Mouse (Mus musculus): Measurements from ENCODE around the gene Sh3bp1. TPM values are rescaled to one million over a fixed set of nuclear protein-coding genes. Genes with fewer than 3 reads are reported as not detected.

Sh3bp1 gene
- polyA plus RNA-seq, 1 experiment from 2014 or later, result 55.2 TPM

DNA sequence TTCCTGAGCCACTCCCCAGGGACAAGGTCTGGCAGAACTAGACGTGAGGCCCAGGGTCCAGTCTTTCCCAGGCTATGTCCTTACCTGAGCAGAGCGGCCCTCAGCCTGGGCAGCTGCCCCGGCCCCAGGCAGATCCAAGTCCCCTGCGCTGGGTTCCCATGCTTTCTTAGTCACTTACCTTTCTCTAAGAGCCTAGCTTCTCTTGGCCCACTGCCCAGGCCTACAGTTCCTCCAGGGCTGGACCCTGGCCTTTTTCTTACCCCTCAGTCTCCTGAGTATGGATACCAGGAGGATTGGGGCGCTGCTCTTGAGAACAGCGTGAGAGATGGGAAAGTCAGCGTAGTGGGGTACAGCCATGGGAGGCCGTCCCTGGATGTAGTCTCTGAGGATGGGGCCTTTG lies 19.1 kb upstream of the Sh3bp1 start:
- WGBS, result 90% methylated on average over 8 of the region's 8 CpGs
- H3K4me3 ChIP-seq, result no peak overlapping the region
- H3K9ac ChIP-seq, result no peak overlapping the region
- peaks cover 34% of the 10 kb centered on the region for H3K4me1 ChIP-seq
- H3K9me3 ChIP-seq, result no peaks in the 10 kb centered on the region
- H3K4me2 ChIP-seq, result no peak overlapping the region
- ATAC-seq (ENCODE audit: insufficient number of reproducible peaks, low FRiP score, low TSS enrichment, low read depth), result no peak
- peaks cover 54% of the 10 kb centered on the region for H3K36me3 ChIP-seq
- H3K27ac ChIP-seq, result no peak overlapping the region
- no peaks in the 10 kb centered on the region for H3K27me3 ChIP-seq

DNA sequence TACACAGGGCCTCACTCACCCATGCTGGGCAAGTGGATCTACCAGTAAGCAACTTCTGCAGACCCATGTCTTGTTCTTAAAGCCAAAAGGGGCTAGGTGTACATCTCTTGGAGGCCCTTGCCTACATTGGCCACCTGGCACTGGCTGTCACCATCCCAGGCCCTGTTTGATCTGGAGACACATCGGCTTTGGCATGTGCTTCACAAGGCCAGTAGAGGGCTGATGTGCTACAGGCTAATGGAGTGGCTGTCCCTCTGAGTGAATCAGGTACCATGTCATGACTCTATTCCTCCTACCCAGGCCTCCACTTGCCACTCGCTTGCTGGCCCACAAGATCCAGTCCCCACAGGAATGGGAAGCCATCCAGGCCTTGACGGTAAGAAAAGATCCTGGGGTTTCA lies 17.7 kb upstream of the Sh3bp1 start:
- peaks cover 23% of the 10 kb centered on the region for H3K4me1 ChIP-seq

DNA sequence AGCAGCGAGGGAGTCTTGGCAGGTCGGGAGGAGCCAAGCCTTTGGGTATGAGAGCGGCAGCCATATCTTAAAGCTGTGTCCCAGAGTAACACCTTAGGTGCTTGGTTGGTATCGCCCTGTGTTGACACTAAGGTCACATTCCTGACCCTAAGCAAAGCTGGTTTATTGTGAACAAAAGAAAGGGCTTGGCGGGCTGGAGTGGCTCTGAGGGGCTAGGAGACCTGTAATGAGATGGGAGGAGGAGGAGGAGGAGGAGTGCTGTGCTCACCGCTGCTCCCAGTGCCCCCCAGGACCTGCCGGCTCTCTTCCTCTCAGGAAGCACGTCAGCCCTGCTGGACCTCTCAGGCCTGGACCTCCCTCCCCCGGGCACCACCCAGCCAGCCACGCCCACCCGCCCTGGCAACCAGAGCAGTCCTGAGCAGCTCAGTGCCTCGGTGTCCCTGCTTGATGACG lies 10.1 kb upstream of the Sh3bp1 start:
- peaks cover 26% of the 10 kb centered on the region for H3K4me1 ChIP-seq
- H3K27me3 ChIP-seq, result no peaks in the 10 kb centered on the region
- no peaks in the 10 kb centered on the region for H3K9me3 ChIP-seq
- no peak overlapping the region for H3K9ac ChIP-seq
- no peak for ATAC-seq (ENCODE audit: insufficient number of reproducible peaks, low FRiP score, low TSS enrichment, low read depth)
- H3K36me3 ChIP-seq, result peaks cover 92% of the 10 kb centered on the region
- no peak overlapping the region for H3K4me3 ChIP-seq
- no peak overlapping the region for H3K27ac ChIP-seq
- WGBS, result 38% methylated on average over 13 of the region's 13 CpGs
- H3K4me2 ChIP-seq, result no peak overlapping the region

More for the DNA sequence above, 17.7 kb upstream of the Sh3bp1 start:
- no peak overlapping the region for H3K9ac ChIP-seq
- peaks cover 68% of the 10 kb centered on the region for H3K36me3 ChIP-seq
- no peak overlapping the region for H3K4me2 ChIP-seq
- ATAC-seq (ENCODE audit: insufficient number of reproducible peaks, low FRiP score, low TSS enrichment, low read depth), result no peak
- H3K27me3 ChIP-seq, result no peaks in the 10 kb centered on the region
- no peak overlapping the region for H3K27ac ChIP-seq
- 86% methylated on average over 3 of the region's 3 CpGs for WGBS
- no peaks in the 10 kb centered on the region for H3K9me3 ChIP-seq
- no peak overlapping the region for H3K4me3 ChIP-seq

DNA sequence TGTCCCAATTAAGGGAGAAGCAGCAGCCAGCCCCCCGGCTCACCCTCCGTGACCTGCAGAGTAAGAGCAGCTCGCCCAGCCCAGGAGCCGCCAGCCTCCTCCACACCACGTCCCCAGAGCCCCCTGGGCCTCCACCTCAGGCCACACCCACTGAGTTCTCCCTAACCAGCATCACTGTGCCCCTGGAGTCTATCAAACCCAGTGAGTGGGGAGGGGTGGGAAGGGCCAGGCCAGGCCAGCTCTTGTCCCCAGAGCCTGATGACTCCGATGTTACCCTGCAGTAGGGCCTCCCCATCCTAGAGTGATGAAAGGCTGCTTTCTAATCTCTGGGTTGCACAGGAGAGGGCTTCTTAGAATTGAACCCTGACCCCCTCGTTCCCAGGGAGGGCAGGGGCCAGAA lies 7.1 kb upstream of the Sh3bp1 start:
- H3K9ac ChIP-seq, result no peak overlapping the region

DNA sequence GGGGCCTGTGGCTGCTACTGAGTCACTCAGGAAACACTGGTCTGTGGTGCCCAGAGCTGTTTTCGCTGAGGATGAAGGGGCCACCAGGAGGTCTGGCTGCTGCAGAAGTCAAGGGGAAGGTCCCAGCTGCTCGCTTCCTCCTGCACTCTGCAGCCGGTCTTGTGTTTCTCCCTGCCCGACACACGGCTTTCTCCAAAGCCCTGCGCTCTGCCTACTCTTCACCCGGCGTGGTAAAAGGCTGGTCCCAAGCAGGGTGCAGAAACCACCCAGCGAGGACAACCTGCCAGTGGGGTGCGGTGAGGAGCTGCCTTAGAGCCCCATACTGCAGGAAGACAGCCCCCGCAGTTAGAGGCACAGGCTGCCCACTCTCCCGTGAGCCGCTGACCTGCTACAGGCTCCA lies 4.8 kb upstream of the Sh3bp1 start:
- Histone ChIP-seq H3K4me1 (peaks cover 66% of the 10 kb centered on the region), H3K9ac (no peak overlapping the region), H3K4me2 (no peak overlapping the region), H3K9me3 (no peaks in the 10 kb centered on the region), H3K27me3 (no peaks in the 10 kb centered on the region), H3K36me3 (peaks cover 51% of the 10 kb centered on the region), H3K4me3 (no peak overlapping the region), H3K27ac (peak overlapping the region; percentile 65; the same call in 1 of the 2 replicates)
- 68% methylated on average over 13 of the region's 13 CpGs for WGBS
- ATAC-seq (ENCODE audit: insufficient number of reproducible peaks, low FRiP score, low TSS enrichment, low read depth), result no peak

More for the DNA sequence above, 7.1 kb upstream of the Sh3bp1 start:
- H3K36me3 ChIP-seq, result peaks cover 71% of the 10 kb centered on the region
- no peak overlapping the region for H3K27ac ChIP-seq
- H3K27me3 ChIP-seq, result no peaks in the 10 kb centered on the region
- no peak overlapping the region for H3K4me3 ChIP-seq
- H3K4me1 ChIP-seq, result peaks cover 53% of the 10 kb centered on the region
- no peaks in the 10 kb centered on the region for H3K9me3 ChIP-seq
- ATAC-seq (ENCODE audit: insufficient number of reproducible peaks, low FRiP score, low TSS enrichment, low read depth), result no peak
- 54% methylated on average over 7 of the region's 7 CpGs for WGBS
- no peak overlapping the region for H3K4me2 ChIP-seq

DNA sequence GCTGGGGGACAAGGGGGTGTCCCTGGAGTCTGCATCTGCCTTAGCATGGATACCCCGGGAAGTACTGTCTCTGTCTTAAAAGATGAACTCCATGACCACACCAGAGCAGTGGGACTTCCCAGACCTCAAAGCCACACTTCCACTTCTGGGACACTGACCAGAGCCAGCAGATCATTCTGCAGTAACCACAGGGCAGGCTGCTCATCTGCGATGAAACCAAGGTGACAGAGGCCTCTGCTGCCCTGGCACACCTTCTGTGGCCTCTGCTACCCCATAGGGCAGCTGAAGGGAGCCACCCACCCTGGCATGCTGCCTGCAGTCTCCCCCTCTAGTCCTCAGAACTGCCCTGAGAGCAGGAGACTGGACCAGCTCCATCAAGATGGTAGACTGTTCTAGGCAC lies 3.8 kb upstream of the Sh3bp1 start:
- H3K36me3 ChIP-seq, result peaks cover 43% of the 10 kb centered on the region
- peaks cover 73% of the 10 kb centered on the region for H3K4me1 ChIP-seq
- 70% methylated on average over 2 of the region's 2 CpGs for WGBS

DNA sequence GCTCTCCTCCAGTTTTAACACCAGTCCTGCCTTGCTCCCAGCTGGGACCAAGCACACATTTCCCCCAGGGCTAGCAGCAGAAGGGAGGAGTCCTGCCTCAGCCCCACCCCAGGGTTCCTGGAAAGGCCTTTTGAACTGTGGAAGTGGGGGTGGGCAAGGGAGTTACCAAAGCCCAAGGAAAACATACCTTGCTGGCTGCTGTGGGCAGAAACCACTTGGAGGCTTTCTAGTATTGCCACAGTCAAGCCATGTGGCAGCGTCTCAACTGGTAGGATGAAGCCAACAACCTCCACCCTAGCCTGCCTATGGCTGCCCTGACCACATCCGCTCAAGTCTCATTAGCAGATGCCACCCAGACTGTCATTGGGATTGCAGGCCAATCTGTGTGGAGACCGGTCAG lies 3.4 kb upstream of the Sh3bp1 start:
- no peak for ATAC-seq (ENCODE audit: insufficient number of reproducible peaks, low FRiP score, low TSS enrichment, low read depth)
- H3K9ac ChIP-seq, result no peak overlapping the region
- H3K4me3 ChIP-seq, result no peak overlapping the region
- no peaks in the 10 kb centered on the region for H3K27me3 ChIP-seq
- WGBS, result 76% methylated on average over 3 of the region's 3 CpGs
- peaks cover 77% of the 10 kb centered on the region for H3K4me1 ChIP-seq
- no peaks in the 10 kb centered on the region for H3K9me3 ChIP-seq
- H3K4me2 ChIP-seq, result no peak overlapping the region
- peaks cover 39% of the 10 kb centered on the region for H3K36me3 ChIP-seq
- H3K27ac ChIP-seq, result peak overlapping the region; percentile 65

More for the DNA sequence above, 3.8 kb upstream of the Sh3bp1 start:
- Histone ChIP-seq H3K27ac (peak overlapping the region; percentile 65), H3K4me2 (no peak overlapping the region), H3K9me3 (no peaks in the 10 kb centered on the region), H3K4me3 (no peak overlapping the region), H3K27me3 (no peaks in the 10 kb centered on the region), H3K9ac (no peak overlapping the region)
- no peak for ATAC-seq (ENCODE audit: insufficient number of reproducible peaks, low FRiP score, low TSS enrichment, low read depth)

DNA sequence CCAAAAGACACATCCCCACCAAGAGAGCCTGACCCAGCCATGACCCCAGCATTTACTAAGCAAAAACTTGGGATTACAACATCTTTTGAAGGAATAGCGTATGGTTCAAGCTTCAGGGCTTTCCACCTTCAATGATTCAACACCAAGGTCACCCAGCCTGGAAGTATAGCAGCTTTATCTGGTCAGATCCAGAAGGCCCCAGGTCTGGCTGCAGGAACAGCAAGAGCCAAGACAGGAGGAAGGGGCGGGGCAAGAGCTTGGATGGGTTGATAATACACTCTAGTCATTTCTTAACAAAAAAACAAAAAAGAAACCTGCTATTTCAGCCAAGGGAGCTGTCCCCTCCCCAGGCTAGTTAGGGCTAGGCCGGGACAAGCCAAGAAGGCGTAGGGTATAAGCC lies 2.1 kb upstream of the Sh3bp1 start:
- H3K9me3 ChIP-seq, result no peaks in the 10 kb centered on the region
- H3K9ac ChIP-seq, result no peak overlapping the region
- WGBS, result 89% methylated on average over 4 of the region's 4 CpGs
- peaks cover 30% of the 10 kb centered on the region for H3K36me3 ChIP-seq
- no peaks in the 10 kb centered on the region for H3K27me3 ChIP-seq
- no peak for ATAC-seq (ENCODE audit: insufficient number of reproducible peaks, low FRiP score, low TSS enrichment, low read depth)
- peaks cover 83% of the 10 kb centered on the region for H3K4me1 ChIP-seq
- no peak overlapping the region for H3K27ac ChIP-seq
- no peak overlapping the region for H3K4me3 ChIP-seq
- H3K4me2 ChIP-seq, result no peak overlapping the region

DNA sequence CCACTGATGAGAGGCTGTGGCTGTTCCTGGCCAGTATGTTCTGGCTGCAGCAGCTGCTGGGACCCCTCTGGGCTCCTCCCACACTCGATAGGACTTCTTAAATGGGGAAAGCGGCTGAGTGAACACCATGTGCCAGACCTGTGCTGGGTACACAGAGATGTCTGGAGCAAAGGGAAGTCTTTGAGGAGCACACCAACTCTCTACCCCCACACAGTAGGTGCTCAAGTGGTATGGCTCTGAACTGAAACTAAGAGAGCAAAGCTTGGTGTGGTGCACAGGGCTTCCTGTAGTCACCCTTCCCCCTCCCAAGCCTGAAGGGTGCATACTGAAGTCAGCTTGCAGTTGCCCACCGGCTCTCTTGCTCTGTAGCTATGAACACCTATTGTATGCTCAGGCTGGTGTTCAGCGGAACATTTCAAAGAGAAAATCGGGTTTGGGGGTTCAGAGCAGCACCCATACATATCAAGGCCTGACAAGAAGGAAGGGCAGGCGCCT lies 1.0 kb upstream of the Sh3bp1 start:
- WGBS, result 48% methylated on average over 6 of the region's 6 CpGs
- Histone ChIP-seq H3K4me1 (peaks cover 83% of the 10 kb centered on the region), H3K36me3 (peaks cover 29% of the 10 kb centered on the region), H3K9ac (no peak overlapping the region), H3K4me2 (peak overlapping the region; percentile 76), H3K9me3 (no peaks in the 10 kb centered on the region), H3K27me3 (no peaks in the 10 kb centered on the region), H3K27ac (peak overlapping the region; percentile 82), H3K4me3 (peak overlapping the region; percentile 85)
- ATAC-seq (ENCODE audit: insufficient number of reproducible peaks, low FRiP score, low TSS enrichment, low read depth), result no peak

DNA sequence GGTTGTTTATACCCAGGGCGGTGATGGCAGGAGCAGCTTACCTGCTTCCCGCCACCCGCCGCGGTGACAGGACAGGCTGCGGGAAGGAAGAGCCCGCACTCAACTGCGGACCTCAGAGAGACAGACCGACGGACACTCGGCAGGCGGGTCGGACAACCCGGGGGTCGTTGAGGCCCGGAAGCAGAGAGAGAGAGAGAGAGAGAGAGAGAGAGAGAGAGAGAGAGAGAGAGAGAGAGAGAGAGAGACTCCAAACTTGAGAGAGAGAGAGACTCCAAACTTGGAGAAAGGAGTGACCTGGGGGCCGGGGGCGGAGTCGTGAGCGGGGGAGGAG lies 194 bp upstream of the Sh3bp1 start, which contains the start of gene Gm49510:
TSS of gene Gm49510 (plus strand) at position 259 of the 331 bp plus-strand sequence.
- Histone ChIP-seq H3K9ac (peak within 1 kb of the TSS; percentile 81), H3K36me3 (peaks cover 31% of the 10 kb centered on the region), H3K4me2 (peak within 1 kb of the TSS; percentile 76), H3K27ac (peak within 1 kb of the TSS; percentile 82), H3K4me3 (peak within 1 kb of the TSS; percentile 85), H3K9me3 (no peaks in the 10 kb centered on the region), H3K27me3 (no peaks in the 10 kb centered on the region), H3K4me1 (peaks cover 76% of the 10 kb centered on the region)
- WGBS, result under 1% methylated on average over 20 of the region's 20 CpGs
- no peak for ATAC-seq (ENCODE audit: insufficient number of reproducible peaks, low FRiP score, low TSS enrichment, low read depth)

DNA sequence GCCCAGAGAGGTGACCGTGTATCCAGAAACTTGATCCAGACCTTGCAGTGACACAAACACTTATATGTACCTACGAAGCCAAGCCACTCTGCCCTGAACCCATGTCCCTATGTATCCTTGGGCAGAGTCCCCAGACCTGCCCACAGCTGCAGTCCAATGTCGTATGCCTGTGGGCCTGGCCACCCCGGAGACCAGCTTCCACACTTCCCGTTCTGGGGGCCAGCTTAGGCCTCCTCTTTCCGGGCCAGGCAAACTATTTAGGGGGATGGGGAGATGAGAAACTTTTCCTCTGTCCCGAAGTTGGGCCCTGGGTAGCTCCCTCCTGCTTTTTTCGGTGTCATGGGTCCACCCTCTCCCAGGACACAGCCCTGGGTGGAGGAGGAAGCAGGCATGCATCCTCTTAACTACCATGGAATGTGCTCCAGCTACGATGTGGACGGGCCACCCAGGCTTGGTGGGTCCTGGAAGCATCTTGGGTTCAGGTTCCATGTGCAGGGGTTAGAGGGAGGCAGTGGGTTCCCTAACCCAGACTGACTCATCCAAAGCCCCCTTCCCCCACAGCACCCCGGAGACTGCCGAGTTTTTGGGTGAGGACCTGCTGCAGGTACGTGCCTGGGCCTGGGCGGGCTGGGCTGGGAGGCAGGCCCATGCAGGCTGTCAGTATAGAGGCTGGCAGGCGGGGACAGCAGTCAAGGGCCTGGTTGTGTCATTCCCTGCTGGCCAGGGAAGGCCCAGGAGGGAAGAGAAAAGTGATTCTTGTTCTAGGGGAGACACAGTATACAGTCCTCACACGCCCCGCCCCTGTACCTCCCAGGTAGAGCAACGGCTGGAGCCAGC lies 1.2 kb downstream of the Sh3bp1 start:
- H3K9me3 ChIP-seq, result no peaks in the 10 kb centered on the region
- H3K36me3 ChIP-seq, result peaks cover 37% of the 10 kb centered on the region
- H3K4me2 ChIP-seq, result peak overlapping the region; percentile 76
- H3K27me3 ChIP-seq, result no peaks in the 10 kb centered on the region
- peak; percentile 3; the same call in 1 of the 2 replicates for ATAC-seq (ENCODE audit: insufficient number of reproducible peaks, low FRiP score, low TSS enrichment, low read depth)
- peak overlapping the region; percentile 85 for H3K4me3 ChIP-seq
- WGBS, result 9% methylated on average over 18 of the region's 18 CpGs
- peak overlapping the region; percentile 81 for H3K9ac ChIP-seq
- H3K27ac ChIP-seq, result peak overlapping the region; percentile 82
- H3K4me1 ChIP-seq, result peaks cover 62% of the 10 kb centered on the region

DNA sequence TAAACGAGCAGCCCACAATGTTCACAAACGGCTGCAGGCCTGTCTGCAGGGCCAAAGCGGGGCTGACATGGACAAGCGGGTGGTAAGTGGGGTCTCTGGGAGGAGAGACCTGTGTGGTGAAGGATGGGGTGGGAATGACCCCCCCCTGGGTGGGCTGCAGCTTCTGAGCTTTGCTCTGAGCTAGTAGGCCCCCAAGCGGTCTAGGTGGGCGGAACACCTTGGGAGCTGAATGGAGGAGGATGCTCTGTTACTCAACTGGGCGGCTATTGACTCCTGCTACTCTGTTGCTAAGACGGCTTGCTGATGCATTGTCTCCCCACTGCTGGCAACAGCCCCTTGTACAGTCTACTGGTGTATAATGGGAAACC lies 1.8 kb downstream of the Sh3bp1 start:
- Histone ChIP-seq H3K4me2 (peak overlapping the region; percentile 76), H3K36me3 (peaks cover 43% of the 10 kb centered on the region), H3K4me1 (peaks cover 57% of the 10 kb centered on the region), H3K9me3 (no peaks in the 10 kb centered on the region), H3K27ac (peak overlapping the region; percentile 82), H3K4me3 (peak overlapping the region; percentile 85), H3K27me3 (no peaks in the 10 kb centered on the region), H3K9ac (peak overlapping the region; percentile 81; the same call in 1 of the 2 replicates)
- no peak for ATAC-seq (ENCODE audit: insufficient number of reproducible peaks, low FRiP score, low TSS enrichment, low read depth)
- whole genome bisulfite sequencing, result 37% methylated on average over 8 of the region's 8 CpGs
